Mouse (Mus musculus): ENCODE results near the gene Comtd1.

The Comtd1 gene

GRCm38 (mm10) chr14:21838336-21839017 is 10.3 kb downstream of the Comtd1 start:
- DNase-seq (ENCODE audit: low spot score in 2 of 2) = no peak

GRCm38 (mm10) chr14:21831830-21832403 is 16.9 kb downstream of the Comtd1 start:
- DNase-seq (ENCODE audit: low spot score in 2 of 2) = peak; percentile 24 to 41

DNA sequence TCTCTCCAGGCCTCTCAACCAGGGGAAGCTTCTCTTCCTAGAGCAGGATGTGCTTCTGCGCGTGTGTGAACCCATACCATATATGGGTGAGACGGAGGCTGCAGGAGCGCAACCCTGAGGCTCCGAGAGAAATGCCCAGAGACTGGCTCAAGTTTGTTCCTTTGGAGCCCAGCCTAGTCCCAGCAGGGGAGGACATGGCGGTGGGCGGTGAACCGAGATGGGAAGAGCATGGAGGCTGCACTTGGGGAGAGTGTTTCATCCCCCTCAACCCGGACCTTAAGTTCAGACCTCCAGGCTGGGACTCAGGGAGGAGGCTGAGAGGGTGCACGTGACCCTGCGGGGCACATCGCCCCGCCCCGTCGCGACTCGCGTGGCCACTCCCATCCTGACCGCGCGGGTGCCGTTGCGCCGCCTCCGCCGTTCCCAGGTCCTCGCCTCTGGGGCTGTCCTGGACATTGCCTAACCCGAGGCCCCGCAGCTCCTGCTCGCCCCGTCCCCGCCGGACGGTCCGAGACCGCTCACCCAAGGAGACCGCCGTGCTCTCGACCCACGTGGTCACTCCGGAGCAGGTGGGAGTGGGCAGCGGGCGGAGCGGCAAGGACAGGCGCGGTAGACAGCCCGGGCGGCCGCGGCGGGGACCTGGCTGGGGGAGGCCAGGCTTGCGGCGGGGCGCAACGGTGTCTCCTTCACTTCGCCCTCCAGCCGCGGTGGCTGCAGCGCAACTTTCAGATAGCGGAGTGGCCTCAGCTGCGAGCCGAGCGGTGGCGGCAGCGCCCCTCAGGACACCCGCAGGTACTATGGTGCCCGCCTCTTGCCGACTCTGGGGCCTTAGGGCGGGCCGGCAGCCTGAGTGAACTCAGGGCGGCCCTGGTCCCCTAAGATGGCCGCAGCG is 17.7 kb downstream of the Comtd1 start:
- peak; percentile 97 to 98 for DNase-seq (ENCODE audit: low spot score in 2 of 2)

GRCm38 (mm10) chr14:21825786-21826491 is 22.8 kb downstream of the Comtd1 start:
- no peak for DNase-seq (ENCODE audit: low spot score in 2 of 2)

- no peak for DNase-seq (ENCODE audit: low spot score in 2 of 2)
Measured at GRCm38 (mm10) chr14:21824938-21825337, 23.8 kb downstream of the Comtd1 start, which contains the start of gene Vdac2. Gene Vdac2, plus strand, starts transcription at chr14:21825238.

DNA sequence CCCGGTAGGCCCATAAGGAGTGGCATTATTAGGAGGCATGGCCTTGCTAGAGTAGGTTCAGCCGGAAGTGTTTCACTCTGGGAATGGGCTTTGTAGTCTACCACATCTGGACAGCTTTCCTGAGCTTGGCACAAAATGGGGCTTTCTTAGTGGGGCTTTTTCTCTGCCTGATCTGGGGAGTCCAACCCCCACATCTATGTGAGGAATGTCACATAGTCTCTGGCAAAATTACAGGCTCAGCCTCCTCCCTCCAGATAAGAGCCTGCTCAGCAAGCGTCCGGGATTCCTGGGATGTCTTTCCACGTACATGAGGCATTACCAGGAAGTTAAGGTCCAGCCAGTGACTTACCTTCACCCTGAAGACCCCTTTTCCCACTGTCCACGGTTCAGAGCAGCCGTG is 24.9 kb downstream of the Comtd1 start:
- DNase-seq (ENCODE audit: low spot score in 2 of 2) = no peak

DNA sequence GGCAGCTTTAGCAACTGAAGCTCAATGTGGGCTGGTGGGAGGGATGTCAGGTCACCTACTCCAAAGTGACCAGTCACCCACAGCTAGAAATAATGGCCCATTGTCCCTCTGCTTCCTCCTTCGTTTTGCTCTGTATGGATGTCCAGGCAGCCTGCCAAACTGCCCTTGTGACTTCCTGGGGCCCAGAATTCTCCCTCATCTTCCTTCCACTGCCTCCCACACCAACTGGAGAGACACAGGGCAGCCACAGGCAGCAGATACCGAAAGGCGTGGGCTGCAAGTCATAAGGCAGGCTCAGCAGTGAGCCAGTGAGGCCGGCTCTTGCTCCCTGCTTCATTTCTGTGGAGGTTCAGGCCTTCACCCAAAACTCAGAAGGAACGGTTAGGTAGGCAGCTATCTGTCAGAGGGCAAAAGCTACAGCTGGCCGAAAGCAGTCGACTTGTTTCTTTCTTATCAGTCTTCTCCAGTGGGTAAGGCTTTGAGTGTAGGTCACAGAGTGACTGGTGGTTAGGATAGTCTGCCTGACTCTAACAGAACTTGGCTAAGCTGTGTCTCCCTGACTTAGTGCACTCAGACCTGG is 25.9 kb downstream of the Comtd1 start:
- DNase-seq (ENCODE audit: low spot score in 2 of 2) = no peak

DNA sequence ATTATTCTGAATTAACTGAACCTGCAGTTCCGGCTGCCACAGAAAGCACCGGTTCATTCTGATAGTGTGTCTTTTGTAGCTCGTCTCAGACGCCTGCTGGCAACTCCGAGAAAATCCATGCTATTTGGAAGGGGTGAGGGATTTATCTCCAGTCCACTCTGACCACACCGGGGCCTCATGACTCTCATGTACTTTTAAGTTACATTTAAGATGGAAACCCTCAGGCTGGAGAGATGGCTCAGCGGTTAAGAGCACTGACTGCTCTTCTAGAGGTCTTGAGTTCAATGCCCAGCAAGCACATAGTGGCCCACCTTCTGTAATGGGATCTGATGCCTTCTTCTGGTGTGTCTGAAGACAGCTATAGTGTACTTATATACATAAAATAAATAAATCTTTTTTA is 26.5 kb downstream of the Comtd1 start:
- DNase-seq (ENCODE audit: low spot score in 2 of 2) = no peak

GRCm38 (mm10) chr14:21820880-21821505 is 27.8 kb downstream of the Comtd1 start:
- no peak for DNase-seq (ENCODE audit: low spot score in 2 of 2)

DNA sequence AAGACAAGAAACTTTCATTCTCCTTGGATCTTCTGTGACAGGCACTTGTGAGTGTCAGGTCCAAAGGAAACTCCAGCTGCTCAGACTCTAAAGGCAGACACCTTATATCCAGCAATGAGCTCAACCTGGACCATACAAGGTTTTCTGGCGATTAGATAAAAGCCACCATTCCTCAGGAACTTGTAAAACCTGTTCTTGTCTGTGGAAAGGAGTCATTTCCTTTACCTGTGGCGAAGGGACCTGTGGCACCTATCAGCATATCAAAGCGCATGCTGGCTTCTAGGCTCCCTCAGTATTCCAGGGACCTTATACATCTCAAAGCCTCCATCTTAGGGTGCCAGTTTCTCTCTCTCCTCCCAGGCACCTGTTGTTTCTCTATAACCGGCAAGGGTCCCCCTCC is 31.3 kb downstream of the Comtd1 start:
- DNase-seq (ENCODE audit: low spot score in 2 of 2) = no peak

DNA sequence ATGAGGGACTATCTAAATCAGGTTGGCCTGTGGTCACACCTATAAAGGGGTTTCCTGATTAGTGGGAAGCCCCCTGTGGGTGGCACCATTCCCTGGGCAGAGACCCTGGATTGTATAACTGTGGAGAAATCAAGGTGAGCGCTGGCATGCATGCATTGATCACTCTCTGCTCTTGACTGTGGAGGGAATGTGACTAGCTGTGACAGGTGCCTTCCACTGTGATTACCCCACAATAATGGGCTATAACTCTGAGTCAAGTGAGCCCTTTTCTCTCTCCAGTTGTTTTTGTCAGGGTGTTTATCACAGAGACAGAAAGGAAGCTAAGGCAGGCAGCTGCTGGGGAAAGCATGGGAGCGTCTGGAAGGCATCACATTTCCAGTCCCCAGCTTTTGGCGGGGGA is 32.5 kb downstream of the Comtd1 start:
- DNase-seq (ENCODE audit: low spot score in 2 of 2) = no peak

- no peak for DNase-seq (ENCODE audit: low spot score in 2 of 2)
Measured at GRCm38 (mm10) chr14:21814606-21815005, 34.2 kb downstream of the Comtd1 start.

- DNase-seq (ENCODE audit: low spot score in 2 of 2) = no peak
Measured at GRCm38 (mm10) chr14:21813847-21814246, 34.9 kb downstream of the Comtd1 start.

GRCm38 (mm10) chr14:21813216-21813615 is 35.6 kb downstream of the Comtd1 start:
- no peak for DNase-seq (ENCODE audit: low spot score in 2 of 2)

- DNase-seq (ENCODE audit: low spot score in 2 of 2) = peak; percentile 77 to 83
Measured at GRCm38 (mm10) chr14:21812590-21813162, 36.1 kb downstream of the Comtd1 start.

DNA sequence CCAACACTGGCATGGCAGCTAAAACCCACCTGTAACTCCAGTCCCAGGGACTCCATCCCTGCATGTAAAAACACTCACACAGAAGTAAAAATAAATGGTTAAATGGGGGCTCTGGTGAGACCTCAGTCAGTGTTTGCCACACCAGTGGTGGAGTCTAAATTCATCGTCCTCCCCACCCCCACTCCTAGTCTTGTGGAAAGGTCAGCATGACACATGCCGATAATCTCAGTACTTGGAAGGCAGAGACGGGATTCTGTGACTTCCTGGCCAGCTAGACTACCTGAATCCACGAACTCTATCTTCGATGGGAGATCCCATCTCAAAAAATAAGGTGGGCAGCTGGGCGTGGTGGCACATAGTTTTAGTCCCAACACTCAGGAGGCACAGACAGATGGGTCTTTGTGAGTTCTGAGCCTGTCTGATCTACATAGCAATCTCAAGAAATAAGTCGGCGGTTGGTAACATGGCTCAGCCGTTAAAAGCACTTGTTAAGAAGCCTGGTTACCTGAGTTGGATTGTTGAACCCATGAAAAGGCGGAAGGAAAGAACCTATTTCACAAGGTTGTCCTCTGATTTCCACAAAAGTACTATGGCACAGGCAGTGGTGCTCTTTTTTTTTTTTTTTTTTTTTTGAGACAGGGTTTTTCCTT is 36.9 kb downstream of the Comtd1 start:
- no peak for DNase-seq (ENCODE audit: low spot score in 2 of 2)

- DNase-seq (ENCODE audit: low spot score in 2 of 2) = no peak
Measured at GRCm38 (mm10) chr14:21811301-21811700, 37.5 kb downstream of the Comtd1 start.

- DNase-seq (ENCODE audit: low spot score in 2 of 2) = no peak
Measured at GRCm38 (mm10) chr14:21809418-21809817, 39.4 kb downstream of the Comtd1 start.

DNA sequence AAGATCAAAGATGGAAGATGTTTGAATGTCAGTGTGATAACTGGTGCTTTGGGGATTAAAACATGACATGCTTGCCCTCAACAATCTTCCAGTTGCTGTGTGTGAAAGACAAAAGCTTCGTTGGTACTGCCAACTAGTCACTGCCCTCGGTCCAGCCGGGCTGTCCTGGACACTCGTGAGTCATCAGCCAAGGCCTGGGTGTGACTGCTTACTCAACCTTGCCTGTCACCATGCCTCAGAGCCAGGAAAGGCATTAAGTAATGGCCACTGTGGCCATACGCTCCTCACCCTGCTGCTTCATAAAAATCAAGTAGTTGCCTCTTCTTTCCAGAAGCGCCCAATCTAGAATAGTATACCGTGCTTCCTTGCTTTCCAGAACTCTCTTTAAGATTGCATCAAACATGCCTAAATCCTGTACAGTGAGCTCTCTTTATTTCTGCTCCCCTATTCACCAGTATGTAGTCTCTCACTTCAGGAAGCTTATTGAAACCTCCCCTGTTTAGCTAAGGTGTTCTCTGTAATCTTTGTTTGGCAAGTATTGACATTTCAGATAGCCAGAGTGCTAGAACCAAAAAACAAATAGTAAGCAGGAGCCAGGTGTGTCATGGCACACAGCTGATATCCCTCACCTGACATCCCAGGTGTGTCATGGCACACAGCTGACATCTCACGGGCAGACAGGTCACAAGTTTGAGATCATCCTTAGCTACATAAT is 40.4 kb downstream of the Comtd1 start:
- no peak for DNase-seq (ENCODE audit: low spot score in 2 of 2)
